In the genomic region with DNA sequence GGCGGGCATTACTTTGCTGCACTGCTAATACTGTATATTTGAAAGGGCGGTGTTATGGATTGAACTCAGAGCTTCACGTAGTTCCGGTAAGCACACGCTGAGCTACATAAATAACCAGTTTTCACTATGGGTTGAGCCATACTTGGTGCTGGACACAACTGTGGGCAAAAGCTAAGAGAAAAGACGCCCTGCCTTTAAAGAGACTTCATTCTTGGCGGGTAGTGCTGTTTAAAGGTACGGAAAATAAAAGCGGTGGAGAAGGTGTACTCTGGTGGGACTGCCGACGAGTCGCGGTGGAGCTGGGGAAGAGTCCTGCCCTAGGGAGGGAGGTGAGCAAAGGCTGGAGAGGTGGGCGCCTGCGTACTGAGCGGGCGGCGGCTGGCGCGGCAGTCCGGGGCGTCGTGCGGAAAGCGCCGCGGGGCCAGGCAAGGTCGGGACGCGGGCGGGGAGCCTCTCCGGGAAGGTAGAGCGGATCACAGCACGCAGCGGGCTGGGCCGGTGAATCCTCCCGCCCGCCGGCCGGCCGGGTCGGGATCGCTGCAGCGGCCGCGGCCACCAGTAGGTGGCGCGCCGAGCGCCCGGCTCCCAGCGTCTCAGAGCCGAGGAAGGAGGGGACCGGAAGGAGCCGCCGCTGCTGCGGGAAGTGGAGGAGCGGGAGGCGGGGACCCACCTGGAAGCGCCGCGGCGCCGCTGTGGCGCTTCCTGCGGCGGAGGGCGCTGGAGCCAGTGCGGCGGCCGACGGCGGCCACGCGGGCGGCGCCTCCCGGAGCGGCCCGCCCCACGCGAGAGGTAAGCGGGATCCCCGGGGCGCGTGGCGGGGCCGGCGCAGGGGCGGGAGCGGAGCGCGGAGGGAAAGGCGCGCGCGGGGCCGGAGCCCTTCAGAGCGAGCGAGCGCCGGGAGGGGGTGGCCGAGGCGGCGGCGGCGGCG, we compare ENCODE assay signal across 7 mouse cellular contexts. TPM values are rescaled to one million over a fixed set of nuclear protein-coding genes. Genes with fewer than 3 reads are reported as not detected.
DNase-seq lines count a peak whose midpoint lies in the region; ATAC-seq lines count a peak whose summit lies in the region.

TSS of gene Zzz3 (plus strand) at position 124 of the 928 bp plus-strand sequence.

- H3K9me3 ChIP-seq in embryonic facial prominence, embryonic 11.5 days (replicated peaks; ENCODE audit: control insufficient read depth, low read length): no peaks in the 10 kb centered on the region
- no peaks in the 10 kb centered on the region for H3K9me3 ChIP-seq in limb, embryonic 11.5 days (ENCODE audit: control insufficient read depth, low read length)
- no peaks in the 10 kb centered on the region for H3K9me3 ChIP-seq in midbrain, embryonic 14.5 days (ENCODE audit: control insufficient read depth, low read length)

- peak; percentile 91 for ATAC-seq in embryonic facial prominence, embryonic 11.5 days (replicated peaks; ENCODE audit: insufficient number of reproducible peaks, low FRiP score, low TSS enrichment, low read depth)
- peak; percentile 90 for ATAC-seq in limb, embryonic 11.5 days (ENCODE audit: insufficient number of reproducible peaks, low FRiP score, low TSS enrichment, low read depth)
- peak; percentile 93 for ATAC-seq in midbrain, embryonic 14.5 days (ENCODE audit: low FRiP score, low TSS enrichment)

- H3K4me1 ChIP-seq in embryonic facial prominence, embryonic 11.5 days (ENCODE audit: control insufficient read depth, insufficient read depth, low read length): no peaks in the 10 kb centered on the region; the same call in 1 of the 2 replicates
- H3K4me1 ChIP-seq in limb, embryonic 11.5 days (ENCODE audit: control insufficient read depth, insufficient read depth, low read length): peaks cover 9% of the 10 kb centered on the region; the same call in 1 of the 2 replicates
- H3K4me1 ChIP-seq in midbrain, embryonic 14.5 days (ENCODE audit: control insufficient read depth, insufficient read depth, low read length): peaks cover 17% of the 10 kb centered on the region

- H3K9ac ChIP-seq in embryonic facial prominence, embryonic 11.5 days (replicated peaks; ENCODE audit: low read length): peak within 1 kb of the TSS; percentile 94
- peak within 1 kb of the TSS; percentile 93 for H3K9ac ChIP-seq in limb, embryonic 11.5 days (ENCODE audit: low read length)
- peak within 1 kb of the TSS; percentile 89 for H3K9ac ChIP-seq in midbrain, embryonic 14.5 days (replicated peaks; ENCODE audit: low read length)

- peak within 1 kb of the TSS; percentile 97 for H3K27ac ChIP-seq in embryonic facial prominence, embryonic 11.5 days (replicated peaks; ENCODE audit: low read depth, low read length)
- peak within 1 kb of the TSS; percentile 97 for H3K27ac ChIP-seq in limb, embryonic 11.5 days (replicated peaks; ENCODE audit: low read depth, low read length)
- H3K27ac ChIP-seq in midbrain, embryonic 14.5 days (replicated peaks; ENCODE audit: low read depth, low read length): peak within 1 kb of the TSS; percentile 98

- peak within 1 kb of the TSS; percentile 67 for H3K4me2 ChIP-seq in embryonic facial prominence, embryonic 11.5 days (ENCODE audit: low read depth, low read length)
- H3K4me2 ChIP-seq in limb, embryonic 11.5 days (ENCODE audit: low read depth, severe bottlenecking): peak within 1 kb of the TSS; percentile 66
- peak within 1 kb of the TSS; percentile 90 for H3K4me2 ChIP-seq in midbrain, embryonic 14.5 days (ENCODE audit: low read length)

- peak within 1 kb of the TSS; percentile 50 for H3K4me3 ChIP-seq in embryonic facial prominence, embryonic 11.5 days (ENCODE audit: low read depth, low read length)
- peak within 1 kb of the TSS; percentile 58 for H3K4me3 ChIP-seq in limb, embryonic 11.5 days (ENCODE audit: low read depth, low read length)
- H3K4me3 ChIP-seq in midbrain, embryonic 14.5 days (replicated peaks; ENCODE audit: low read depth, low read length): peak within 1 kb of the TSS; percentile 71

- no peaks in the 10 kb centered on the region for H3K36me3 ChIP-seq in embryonic facial prominence, embryonic 11.5 days (replicated peaks; ENCODE audit: control insufficient read depth, insufficient read depth, low read depth, low read length)
- peaks cover 4% of the 10 kb centered on the region; the same call in 1 of the 2 replicates for H3K36me3 ChIP-seq in limb, embryonic 11.5 days (ENCODE audit: control insufficient read depth, insufficient read depth, low read length)
- H3K36me3 ChIP-seq in midbrain, embryonic 14.5 days (ENCODE audit: control insufficient read depth, insufficient read depth, low read length): peaks cover 24% of the 10 kb centered on the region

- peak; percentile 96 for DNase-seq in adrenal gland, postnatal 14 days
- DNase-seq in embryonic facial prominence, embryonic 11.5 days (ENCODE audit: low spot score): peak; percentile 93
- DNase-seq in heart, adult 11 months: peak; percentile 99
- DNase-seq in kidney, adult 18-20 months: peak; percentile 89
- DNase-seq in limb, embryonic 11.5 days (ENCODE audit: low spot score): peak; percentile 92
- peak; percentile 95 for DNase-seq in midbrain, embryonic 14.5 days
- DNase-seq in spleen, adult 18-20 months: peak; percentile 85 to 86

- WGBS in embryonic facial prominence, embryonic 11.5 days: under 1% methylated on average over 50 of the region's 108 CpGs
- under 1% methylated on average over 71 of the region's 108 CpGs for WGBS in limb, embryonic 11.5 days
- under 1% methylated on average over 90 of the region's 108 CpGs for WGBS in midbrain, embryonic 14.5 days

- H3K27me3 ChIP-seq in embryonic facial prominence, embryonic 11.5 days (ENCODE audit: control insufficient read depth, insufficient read depth, low read length): no peaks in the 10 kb centered on the region
- no peaks in the 10 kb centered on the region for H3K27me3 ChIP-seq in limb, embryonic 11.5 days (ENCODE audit: control insufficient read depth, insufficient read depth, low read length)
- no peaks in the 10 kb centered on the region for H3K27me3 ChIP-seq in midbrain, embryonic 14.5 days (ENCODE audit: control insufficient read depth, insufficient read depth, low read length)

RNA-seq across cellular contexts. Expression of gene Zzz3, which starts in this region (rescaled TPM):
- 32.8 and 37.5 TPM in 2 replicates for total RNA-seq in adrenal gland, postnatal 14 days (2021)
- polyA plus RNA-seq in embryonic facial prominence, embryonic 11.5 days (2014; fragmentation: Nextera tagmentation; extraction: Ambion mirVana): 62.8 and 70.9 TPM in 2 replicates
- 68.2 and 68.7 TPM in 2 replicates for polyA plus RNA-seq in limb, embryonic 11.5 days (2014; fragmentation: Nextera tagmentation; extraction: Ambion mirVana)
- polyA plus RNA-seq in midbrain, embryonic 14.5 days (2014; fragmentation: Nextera tagmentation; extraction: Ambion mirVana): 34.2 and 46.7 TPM in 2 replicates

Comparison
In these comparisons a context has a peak if more than half of its experiments do, and no peak if none do; other contexts are left out.
1. Peak in every context shown above with its lines: DNase-seq, ATAC-seq, H3K4me3 ChIP-seq and H3K27ac ChIP-seq.